Mouse (Mus musculus) kidney, adult 18-20 months (tissue): ENCODE data around the gene Hoxd9.

Source experiments
- DNase-seq: peaks from one replicate; pipeline ENCODE4 v3.0.0; 2021

The Hoxd9 gene

DNA sequence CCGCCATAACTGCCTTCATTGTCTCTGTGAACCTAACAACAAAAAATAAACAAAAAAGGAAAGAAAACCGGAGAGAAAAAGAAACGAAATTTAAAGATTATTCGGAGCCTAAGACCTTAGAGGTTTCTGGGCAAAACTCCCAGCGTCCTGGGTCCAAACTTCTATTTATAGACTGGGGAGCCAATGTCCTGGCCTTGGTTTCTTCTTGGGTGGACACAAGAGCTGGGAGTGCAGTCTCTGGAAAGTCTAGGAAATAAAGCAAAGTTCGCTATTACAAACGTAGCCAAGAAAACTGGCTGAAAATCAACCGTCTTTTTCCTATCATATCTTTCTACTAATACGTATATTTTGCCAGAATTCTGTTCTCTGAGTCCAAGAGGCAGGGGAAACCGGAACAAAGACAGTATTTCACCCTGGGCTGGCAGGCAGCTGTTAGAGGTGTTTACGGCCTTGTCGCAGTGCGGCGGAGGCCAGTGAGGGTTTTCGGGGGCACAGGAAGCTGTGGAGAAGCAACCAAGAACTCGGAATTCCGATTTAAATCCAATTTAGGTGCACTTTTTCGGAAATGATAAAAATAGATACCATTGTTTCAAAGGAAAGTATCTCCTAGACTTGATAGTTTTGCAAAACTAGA lies 16.7 kb downstream of the Hoxd9 start:
- DNase-seq = peak; percentile 23

DNA sequence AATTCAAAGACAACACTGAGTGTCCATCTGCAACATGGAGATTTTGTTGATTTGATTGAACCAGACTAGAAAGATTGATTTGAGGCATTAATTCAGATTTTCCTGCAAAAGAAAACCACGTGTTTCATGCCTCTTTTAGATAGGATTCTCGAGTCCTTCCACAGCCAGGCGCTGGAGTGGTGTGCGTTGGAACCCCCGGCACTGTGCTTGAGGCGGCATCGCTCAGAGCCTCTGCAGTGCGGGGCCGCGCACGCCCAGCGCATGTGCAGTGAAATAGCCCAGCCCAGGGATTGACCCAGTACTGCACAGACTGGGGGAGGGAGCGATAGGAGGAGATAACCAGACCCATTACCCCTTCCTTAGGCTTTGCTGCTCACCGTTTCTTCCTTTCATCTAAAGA lies 17.4 kb downstream of the Hoxd9 start:
- no peak for DNase-seq

DNA sequence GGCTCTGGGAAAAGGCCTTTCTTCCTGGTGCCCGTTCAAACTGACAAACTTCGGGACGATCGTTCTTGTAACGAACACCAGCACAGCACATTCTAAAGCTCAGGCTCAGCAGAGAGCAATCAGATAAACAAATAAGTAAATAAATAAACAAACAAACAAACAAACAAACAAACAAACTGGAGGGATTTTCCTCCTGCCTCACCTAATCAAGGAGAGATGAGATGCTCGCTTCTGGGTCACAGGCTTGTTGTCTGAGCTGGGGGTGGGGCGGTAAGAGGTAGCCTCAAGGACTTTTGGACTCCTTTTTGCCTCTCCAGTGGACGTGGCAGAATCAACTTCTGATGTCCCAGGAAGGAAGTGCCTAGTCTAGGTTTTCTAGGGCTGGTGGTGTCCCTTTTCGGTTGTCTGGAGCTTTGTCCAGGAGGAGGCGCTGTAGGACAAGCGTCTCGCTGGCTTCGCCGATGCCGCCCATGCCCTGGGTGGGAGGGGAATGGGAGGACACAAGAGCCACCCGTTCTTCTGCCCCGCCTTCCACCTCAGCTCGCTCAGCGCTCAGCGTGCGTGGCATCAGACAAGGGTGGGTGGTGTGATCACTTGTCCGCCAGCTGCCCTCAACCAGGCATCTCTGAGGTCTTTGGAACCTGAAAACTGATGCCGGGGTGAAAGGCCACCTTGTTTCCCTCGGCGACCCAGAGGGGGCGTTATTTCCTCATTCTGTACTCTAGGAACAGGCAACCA lies 18.1 kb downstream of the Hoxd9 start:
- DNase-seq = peak; percentile 94

DNA sequence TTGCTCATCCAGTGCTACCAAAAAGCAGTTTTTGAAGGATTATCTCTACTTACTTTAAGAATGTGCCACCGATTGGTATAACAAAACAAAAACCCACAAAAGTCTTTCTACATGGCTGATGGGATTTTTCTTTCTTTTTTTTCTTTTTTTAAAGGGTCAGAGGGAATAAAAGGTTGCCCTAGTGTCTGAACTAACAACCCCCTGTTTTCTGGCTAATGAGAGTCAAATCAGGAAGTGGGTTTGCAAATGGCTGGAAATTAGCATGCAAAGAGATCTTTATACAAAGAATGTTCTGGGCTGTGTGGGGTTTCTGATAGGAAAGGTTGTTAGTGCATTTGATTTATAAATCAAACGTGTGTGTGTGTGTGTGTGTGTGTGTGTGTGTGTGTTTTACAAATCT lies 22.9 kb downstream of the Hoxd9 start:
- DNase-seq = no peak

DNA sequence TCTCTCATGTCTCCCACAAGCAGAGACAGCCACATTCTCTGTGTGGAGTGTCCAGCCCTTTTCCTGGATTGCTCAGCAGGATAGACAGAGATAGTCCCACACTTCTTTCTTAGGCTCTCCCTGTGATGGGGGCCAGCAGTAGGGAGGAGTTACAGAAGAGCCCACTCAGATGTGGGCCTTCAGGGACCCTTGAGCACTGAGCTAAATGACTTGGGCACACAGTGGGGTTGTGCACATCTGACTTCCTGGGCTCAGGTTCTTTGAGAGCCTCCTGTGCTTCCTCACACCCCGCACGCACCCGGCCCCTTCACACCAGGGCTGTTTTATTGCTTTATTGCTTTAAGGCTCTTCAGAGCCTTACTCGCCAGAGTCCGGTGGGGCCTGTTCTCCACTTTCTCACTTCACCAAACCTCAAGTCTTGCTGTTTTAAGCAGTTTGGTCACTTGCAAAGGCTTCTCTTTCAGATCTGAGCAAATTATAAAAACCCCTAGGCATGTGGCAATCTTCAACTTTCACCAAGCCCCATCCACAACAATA lies 23.5 kb downstream of the Hoxd9 start:
- no peak for DNase-seq

DNA sequence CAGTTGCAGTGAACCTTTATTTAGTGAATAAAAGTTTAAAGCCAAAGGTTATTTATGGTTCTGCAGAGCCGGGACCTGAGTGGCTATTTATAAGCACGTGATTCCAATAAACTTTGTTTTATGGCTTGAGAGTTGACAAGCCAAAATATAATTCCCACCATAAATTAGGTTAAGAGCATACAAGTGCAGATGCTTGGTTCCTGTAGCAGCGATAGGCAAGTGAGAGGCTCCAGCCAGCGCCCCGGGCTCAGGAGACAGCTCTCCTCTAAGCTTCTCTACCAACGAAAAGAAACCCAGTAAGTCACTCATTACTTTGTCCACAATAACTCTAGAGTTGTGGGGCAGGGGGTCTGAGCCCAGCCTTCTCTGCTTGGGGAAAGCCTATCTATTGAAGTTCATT lies 24.4 kb downstream of the Hoxd9 start:
- DNase-seq = no peak

DNA sequence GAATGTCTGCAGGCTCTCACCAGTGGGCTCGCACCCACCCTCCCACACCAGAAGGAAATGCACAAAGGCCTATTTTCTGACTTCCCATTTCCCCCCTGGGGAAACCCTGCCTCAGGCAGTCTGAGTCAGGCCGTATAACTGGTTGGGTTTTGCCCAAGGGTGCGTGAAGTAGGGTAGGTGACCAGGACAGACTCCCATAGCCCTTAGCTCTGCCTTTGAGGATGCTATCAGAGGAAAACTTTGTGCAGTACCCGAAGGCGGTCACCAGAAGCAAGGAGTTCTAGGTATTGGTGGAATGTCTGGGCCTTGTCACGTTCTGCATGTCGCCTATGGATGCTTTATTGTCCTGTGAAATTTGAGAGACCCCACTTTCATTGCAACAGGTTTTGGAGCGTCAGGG lies 25.4 kb downstream of the Hoxd9 start:
- no peak for DNase-seq

DNA sequence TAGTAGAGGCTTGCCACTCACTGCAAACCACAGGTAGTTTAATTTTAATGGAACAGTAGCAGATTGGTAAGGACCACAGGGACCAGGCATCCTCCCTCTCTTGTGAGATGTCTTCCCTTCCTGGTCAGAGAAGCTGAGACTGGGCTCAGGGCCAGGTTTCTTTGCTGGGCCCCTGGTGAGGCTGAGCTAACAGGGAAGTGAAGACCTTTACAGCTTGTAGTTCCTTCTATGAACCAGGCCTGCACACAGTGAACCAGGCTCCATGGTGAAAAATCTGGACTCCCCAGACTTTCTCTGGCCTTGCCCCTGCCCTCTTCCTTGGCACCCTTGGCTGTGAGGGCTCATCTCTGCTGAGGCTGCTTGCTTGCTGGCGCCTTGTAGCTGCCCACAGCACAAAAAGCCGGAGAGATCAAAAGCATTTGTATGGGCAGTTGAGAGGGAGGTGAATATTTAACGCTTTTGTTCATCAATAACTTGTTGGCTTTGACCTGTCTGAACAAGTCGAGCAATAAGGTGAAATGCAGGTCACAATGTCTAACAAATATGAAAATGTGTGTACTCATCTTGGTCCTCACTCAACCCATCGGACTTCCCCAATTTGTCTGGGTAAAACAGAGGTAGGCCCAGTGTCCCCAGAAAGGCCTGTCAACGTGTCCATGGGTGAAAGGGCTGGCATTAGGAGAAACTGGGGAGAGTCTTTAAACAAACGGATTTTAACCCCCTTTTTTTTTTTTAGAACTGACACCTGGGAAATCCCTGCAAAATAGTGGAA lies 26.9 kb downstream of the Hoxd9 start:
- no peak for DNase-seq

DNA sequence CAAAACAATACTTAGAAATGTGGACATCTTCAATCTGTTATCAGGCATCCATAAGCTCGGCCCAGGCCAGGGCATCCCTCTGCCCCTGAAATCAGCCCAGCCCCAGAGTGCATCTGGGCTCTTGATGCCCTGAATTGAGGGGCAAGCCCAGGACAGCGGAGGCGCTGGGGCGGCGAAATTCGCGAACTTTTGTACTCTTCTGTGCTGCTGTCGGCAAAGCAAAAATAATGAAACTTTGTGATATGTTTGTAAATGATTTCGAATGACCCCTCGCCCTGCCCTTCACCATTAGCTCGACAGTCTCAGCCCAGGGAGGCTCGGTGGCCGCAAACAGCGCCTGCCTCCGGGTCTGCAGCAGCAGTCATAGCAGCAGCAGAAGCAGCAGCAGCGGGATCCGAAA lies 27.6 kb downstream of the Hoxd9 start:
- DNase-seq = no peak

DNA sequence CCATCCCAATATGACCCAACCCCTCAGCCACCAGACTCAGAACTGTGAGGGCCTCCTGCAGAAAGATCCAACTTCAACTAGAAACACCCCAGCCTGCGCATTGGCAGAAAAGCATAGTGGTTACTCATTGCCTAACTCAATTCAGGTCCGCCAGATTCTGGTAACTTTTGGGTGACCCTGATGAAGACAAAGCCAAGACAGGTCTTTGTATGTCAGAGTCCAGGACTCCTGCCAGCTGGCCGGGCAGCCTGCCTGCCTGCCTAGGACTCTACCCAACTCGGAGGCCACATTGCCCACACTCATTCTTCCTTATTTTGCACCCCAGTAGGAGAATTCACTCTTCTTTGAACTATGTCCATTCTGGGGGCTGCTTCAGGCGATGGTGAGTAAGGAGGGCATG lies 29.0 kb downstream of the Hoxd9 start, which contains the start of gene Gm28230:
Gene Gm28230, plus strand, starts transcription at position 178 of the 400 bp plus-strand sequence.
- DNase-seq = peak; percentile 77

DNA sequence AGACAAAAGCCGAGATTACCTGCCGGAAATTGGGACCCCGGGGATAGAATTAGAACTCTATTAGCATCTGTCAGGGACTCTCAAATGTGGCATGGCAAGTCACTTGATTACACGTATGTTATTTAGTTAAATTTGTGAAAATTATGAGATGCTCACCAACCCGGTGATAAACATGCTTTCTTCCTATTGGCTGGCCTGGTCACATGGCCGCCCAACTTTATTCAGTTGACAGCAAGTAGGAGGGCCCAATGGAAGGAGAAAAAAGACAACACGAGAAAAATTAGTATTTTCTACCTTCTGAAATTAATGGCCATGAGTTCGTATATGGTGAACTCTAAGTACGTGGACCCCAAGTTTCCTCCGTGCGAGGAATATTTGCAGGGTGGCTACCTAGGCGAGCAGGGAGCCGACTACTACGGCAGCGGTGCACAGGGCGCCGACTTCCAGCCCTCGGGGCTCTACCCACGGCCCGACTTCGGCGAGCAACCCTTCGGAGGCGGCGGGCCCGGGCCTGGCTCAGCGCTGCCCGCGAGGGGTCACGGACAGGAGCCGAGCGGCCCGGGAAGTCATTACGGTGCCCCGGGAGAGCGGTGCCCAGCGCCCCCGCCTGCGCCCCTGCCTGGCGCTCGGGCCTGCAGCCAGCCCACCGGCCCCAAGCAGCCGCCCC lies 29.6 kb downstream of the Hoxd9 start:
- DNase-seq = no peak

DNA sequence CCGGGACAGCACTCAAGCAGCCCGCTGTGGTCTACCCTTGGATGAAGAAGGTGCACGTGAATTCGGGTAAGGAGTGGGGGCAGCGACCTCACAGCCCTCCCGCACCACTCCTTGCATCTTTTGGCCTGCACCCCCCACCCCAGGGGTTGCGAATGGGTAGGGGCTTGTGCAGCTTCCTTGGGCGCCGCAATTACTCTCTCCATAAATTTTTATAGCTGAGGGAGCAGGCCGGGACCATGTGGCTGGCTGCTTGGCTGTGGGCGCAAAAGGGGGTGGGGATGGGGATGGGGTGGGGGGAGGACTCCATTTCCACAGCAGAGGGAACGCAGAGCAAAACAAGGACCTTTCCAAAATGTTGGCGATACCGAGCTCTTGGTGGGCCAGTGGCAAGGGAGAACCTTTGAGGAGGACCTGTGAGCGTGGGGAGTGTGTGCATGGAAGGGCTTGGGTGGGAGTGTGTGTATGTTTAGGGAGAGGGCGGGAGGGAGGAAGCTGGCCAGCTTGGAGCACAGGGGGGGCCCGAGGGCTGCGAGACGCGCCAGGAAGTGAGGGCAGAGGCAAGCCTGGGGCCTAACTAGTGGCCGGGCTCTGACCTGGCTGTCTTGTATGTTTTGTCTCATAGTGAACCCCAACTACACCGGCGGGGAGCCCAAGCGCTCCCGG lies 30.2 kb downstream of the Hoxd9 start:
- no peak for DNase-seq

DNA sequence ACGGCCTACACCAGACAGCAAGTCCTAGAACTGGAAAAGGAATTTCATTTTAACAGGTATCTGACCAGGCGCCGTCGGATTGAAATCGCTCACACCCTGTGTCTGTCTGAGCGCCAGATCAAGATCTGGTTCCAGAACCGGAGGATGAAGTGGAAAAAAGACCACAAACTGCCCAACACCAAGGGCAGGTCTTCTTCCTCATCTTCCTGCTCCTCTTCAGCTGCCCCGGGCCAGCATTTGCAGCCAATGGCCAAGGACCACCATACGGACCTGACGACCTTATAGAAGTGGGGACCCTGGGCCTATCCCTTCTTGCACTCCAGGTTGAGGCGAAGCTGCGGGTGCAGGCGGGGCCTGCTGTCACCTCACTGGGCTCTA lies 30.8 kb downstream of the Hoxd9 start:
- DNase-seq = no peak

DNA sequence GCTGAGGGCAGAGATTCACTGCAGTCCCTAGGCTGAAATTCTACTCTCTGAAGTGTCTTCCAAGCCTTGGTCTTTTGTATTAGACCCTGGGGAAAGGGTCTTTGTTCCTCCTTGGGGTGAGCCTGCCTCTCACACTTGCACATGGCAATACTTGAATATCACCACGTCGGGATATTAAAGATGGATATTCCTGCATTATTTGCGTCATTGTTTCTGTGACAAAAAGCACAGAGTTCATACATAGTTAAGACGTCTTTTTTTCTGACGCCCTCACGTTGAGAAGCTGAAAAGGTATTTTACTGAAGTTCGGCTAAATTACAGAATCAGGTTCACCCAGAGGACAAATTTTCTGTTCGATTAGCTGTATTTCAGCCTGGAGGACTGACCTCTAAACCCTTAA lies 32.8 kb downstream of the Hoxd9 start:
- no peak for DNase-seq

DNA sequence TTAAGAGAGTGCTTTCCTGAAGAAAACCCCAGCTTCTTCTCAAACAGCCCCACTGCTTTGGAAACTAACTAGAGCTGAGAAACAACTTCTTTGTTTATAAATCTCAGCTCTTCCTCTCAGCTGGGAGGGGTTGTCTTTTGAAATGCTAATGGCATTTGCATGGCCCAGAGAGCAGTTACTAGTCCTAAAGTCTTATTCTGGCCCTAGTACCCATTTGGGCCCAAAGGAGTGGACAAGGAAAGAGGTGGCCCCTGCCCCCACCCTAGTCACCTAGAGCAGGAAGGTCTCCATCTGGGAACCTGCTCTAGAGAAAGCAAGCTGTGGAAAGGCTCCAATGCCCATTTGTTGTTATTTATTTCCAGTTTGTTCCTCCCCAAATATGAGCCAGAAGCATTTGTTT lies 33.5 kb downstream of the Hoxd9 start:
- no peak for DNase-seq

DNA sequence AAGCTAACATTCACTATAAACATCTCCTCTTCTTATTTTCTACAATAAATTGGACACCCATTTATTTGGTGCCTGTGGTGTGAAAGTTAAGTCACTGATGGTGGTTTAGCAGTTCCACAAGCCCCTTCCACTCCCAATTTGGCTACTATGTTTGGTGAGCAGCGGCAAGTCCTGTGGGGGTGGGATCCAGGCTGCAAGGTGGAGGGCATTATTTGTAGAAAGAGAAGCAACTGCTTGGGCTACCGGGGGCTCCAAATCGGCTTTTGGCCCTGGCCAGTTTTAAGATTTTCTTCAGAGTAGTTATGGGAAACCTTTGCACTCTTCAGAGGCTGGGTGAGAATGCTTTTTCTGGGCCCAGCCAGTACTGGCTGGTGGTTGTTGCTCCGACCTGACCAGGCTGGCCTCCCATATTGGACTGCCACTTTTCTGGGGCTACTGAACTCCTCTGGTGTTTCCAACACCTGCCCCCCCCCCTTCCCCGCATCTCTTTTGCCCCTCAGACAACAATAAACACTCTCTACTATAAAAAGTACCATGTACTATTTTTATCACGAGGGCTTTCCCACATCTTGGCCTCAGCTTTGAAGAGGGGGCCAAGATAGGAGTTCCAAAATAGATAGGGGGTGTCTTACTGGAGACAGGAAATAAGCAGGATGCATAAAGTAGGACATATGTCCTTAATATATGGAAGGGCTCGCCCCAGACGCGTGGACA lies 34.4 kb downstream of the Hoxd9 start:
- DNase-seq = no peak

DNA sequence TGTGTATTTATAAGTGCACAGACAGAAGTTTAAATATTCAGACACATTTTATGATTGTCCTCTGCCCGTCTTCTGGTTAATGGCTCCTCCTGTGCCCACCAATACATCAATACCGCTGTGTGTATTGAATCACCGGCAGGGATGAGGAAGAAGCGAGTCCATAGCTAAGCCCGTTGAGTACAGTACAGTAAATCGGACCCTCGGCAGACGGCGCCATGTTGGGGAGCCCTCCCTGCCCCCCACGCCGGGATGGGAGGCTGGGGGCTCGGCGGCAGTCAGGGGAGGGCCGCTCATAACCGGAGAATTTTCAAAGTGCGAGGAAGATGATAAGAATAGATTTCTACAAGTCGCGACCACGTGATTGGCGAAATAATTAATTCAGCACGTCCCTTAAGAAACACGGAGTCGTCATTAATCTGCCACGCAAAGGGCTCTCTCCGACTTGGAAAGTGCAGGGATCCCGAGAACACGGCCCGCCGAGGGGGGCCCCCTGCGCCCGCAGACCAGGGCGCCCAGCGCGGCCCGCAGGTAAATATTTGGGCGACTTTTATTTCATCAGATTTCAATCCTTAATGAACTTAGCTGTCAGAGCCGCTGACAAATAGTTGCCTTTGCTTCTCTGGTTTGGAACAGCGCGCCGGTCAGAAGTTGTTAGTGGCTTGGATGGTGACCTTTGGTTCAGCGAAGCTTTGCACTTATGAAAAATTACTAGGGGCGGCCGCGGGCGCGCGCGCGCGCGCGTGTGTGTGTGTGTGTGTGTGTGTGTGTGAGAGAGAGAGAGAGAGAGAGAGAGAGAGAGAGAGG lies 35.2 kb downstream of the Hoxd9 start:
- DNase-seq = no peak

DNA sequence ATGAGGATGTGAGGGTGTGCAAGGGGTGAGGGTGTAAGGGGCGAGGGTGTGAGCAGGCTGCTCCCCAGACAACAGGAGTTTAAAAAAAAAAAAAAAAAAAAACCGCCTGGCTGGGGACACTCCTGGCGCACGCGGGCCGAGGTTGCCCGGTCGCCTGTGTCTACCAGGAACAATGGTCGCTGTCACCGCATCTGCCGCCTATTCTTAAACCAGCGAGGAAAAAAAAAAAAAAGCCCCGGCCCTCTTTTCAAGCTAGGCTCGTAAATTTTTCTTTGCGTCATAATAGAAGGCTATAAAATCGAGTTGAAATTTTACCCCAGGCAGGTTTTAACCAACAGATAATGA lies 35.8 kb downstream of the Hoxd9 start:
- no peak for DNase-seq

DNA sequence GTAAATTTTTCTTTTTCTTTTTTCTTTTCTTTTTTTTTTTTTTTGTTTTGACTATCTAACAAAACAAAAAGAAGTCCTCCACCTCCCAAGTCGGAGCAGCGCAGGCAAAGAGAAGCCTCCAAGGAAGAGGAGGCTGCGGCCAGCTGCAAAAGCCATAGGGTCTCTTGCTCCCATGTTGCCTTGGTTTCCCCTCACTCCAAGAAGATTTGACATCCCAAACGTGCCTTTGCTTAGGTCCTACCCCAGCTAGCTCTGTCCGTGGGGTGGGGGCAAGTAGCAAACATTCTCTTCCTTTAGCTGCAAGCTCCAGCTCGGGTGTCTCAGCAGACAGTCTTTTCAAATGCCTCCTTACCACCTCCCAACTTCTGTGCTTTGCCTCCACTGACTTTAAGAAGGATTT lies 36.2 kb downstream of the Hoxd9 start:
- DNase-seq = no peak

DNA sequence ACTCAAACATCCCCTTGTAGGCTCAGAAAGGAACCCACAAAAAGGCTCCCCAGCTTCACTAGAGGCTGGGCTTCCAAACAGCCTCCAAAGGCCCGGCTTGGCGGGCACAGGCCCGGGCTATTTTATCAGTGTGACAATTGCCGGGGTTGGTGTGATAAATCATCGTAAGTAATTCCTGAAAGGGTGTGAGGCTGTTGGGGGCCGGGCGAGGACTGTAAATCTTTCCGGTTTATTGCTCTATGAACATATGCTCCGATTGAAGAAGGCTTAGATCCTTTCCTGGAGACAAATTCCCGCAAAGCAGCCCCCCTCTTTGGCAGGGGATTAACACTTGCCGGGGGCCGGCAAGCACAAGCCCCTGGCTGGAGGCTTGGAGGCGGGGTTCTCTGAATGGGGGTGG lies 36.9 kb downstream of the Hoxd9 start:
- DNase-seq = no peak
